Mouse (Mus musculus) thymus, postnatal 4 days (tissue): ENCODE data around the gene Prdm15.

Source experiments
- DNase-seq: peaks from one replicate; pipeline ENCODE4 v3.0.0; 2021

Gene Prdm15

GRCm38 (mm10) chr16:97817414-97817813, 34.2 kb downstream of the Prdm15 start:
- no peak for DNase-seq

GRCm38 (mm10) chr16:97815269-97815668, 36.4 kb downstream of the Prdm15 start:
- DNase-seq, result no peak

- no peak for DNase-seq
Measured at GRCm38 (mm10) chr16:97814060-97814459, 37.6 kb downstream of the Prdm15 start.

GRCm38 (mm10) chr16:97808881-97809280, 42.8 kb downstream of the Prdm15 start:
- DNase-seq, result no peak

- DNase-seq, result no peak
Measured at GRCm38 (mm10) chr16:97805646-97806045, 46.0 kb downstream of the Prdm15 start.

GRCm38 (mm10) chr16:97804680-97805547, 46.7 kb downstream of the Prdm15 start:
- DNase-seq, result peak; percentile 85

- no peak for DNase-seq
Measured at GRCm38 (mm10) chr16:97797950-97798869, 53.4 kb downstream of the Prdm15 start.

- DNase-seq, result no peak
Measured at GRCm38 (mm10) chr16:97797212-97797611, 54.4 kb downstream of the Prdm15 start.

- DNase-seq, result no peak
Measured at GRCm38 (mm10) chr16:97794256-97794655, 57.4 kb downstream of the Prdm15 start.

- DNase-seq, result no peak
Measured at GRCm38 (mm10) chr16:97783057-97783456, 68.6 kb downstream of the Prdm15 start.

GRCm38 (mm10) chr16:97778353-97779025, 73.2 kb downstream of the Prdm15 start:
- peak; percentile 88 for DNase-seq

GRCm38 (mm10) chr16:97766501-97766900, 85.1 kb downstream of the Prdm15 start:
- no peak for DNase-seq

GRCm38 (mm10) chr16:97764626-97765025, 87.0 kb downstream of the Prdm15 start:
- no peak for DNase-seq

GRCm38 (mm10) chr16:97763990-97764340, 87.7 kb downstream of the Prdm15 start:
- DNase-seq, result no peak

- DNase-seq, result peak; percentile 68
Measured at GRCm38 (mm10) chr16:97763061-97763989, 88.3 kb downstream of the Prdm15 start, which contains the start of gene Ripk4. Gene Ripk4 (minus strand): TSS chr16:97763787.

GRCm38 (mm10) chr16:97761782-97762181, 89.9 kb downstream of the Prdm15 start:
- DNase-seq, result no peak

- no peak for DNase-seq
Measured at GRCm38 (mm10) chr16:97759681-97760080, 92.0 kb downstream of the Prdm15 start.

- no peak for DNase-seq
Measured at GRCm38 (mm10) chr16:97758288-97758687, 93.4 kb downstream of the Prdm15 start.

GRCm38 (mm10) chr16:97756460-97756859, 95.2 kb downstream of the Prdm15 start:
- no peak for DNase-seq

- no peak for DNase-seq
Measured at GRCm38 (mm10) chr16:97752316-97752941, 99.2 kb downstream of the Prdm15 start.

- DNase-seq, result no peak
Measured at GRCm38 (mm10) chr16:97751884-97752283, 99.8 kb downstream of the Prdm15 start.
